Mouse (Mus musculus) embryonic fibroblast, embryonic 13.5 days (primary cell): ENCODE measurements around the gene Chga. TPM values are rescaled to one million over a fixed set of nuclear protein-coding genes. Genes with fewer than 3 reads are reported as not detected.

Experiments
- H3K27ac ChIP-seq: 2 replicates; pipeline ENCODE4 v1.5.1; 2012; ENCODE audit warnings: low read length, control low read depth, inconsistent platforms; ENCODE audit not compliant: insufficient read depth
- H3K4me1 ChIP-seq: 2 replicates; pipeline ENCODE4 v1.6.1; 2011; ENCODE audit warnings: low read length; ENCODE audit not compliant: control insufficient read depth, insufficient read depth
- H3K4me3 ChIP-seq: 2 replicates; pipeline ENCODE4 v1.5.1; 2011; ENCODE audit warnings: mild to moderate bottlenecking, control low read depth, low read length; ENCODE audit not compliant: insufficient read depth
- CTCF ChIP-seq: IDR thresholded peaks from 2 replicates; pipeline ENCODE4 v1.5.1; 2011; ENCODE audit warnings: mild to moderate bottlenecking, control low read depth, low read length, moderate library complexity, borderline replicate concordance; ENCODE audit not compliant: insufficient read depth
- POLR2A ChIP-seq: IDR thresholded peaks from 2 replicates; pipeline ENCODE4 v1.6.1; 2011; ENCODE audit warnings: low read depth, mild to moderate bottlenecking, control low read depth, low read length, moderate library complexity
- polyA plus RNA-seq: library from polyadenylated mRNA; stranded (reverse); fragments of >200 nt; gene quantifications from 2 replicates; pipeline ENCODE4 v1.2.4, GENCODE M21; 2011; ENCODE audit warnings: low read depth; ENCODE audit not compliant: missing spikeins, insufficient read length

Gene Chga
- polyA plus RNA-seq, 1 experiment = not detected

DNA sequence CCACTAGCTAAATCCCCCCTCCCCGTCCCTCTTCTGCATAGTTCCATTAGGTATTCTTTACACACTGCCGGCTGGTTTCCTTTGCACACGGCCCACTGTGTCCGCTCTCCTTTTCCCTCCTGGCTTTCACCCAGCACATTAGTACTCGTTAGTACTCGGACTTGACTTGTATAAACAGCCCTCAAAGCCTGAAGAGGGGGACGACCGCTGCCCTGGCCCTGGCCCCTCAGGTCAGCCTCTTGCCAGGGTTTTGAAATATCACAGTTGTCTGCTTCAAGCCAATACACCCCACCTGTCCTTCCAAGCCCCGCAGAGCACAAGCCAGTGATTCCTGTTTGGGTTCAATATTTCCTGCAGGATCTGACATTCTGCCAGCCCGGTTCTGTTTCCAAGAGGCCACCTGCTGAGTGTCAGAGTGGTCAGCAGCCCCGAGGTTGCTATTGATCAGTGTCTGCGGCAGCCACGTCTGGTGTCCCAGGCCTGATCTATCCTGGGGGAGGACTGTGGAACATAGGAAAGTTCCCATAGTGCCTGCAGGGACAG lies 32.9 kb upstream of the Chga start:
- TF ChIP-seq POLR2A = no peak
- no peak for TF ChIP-seq CTCF
- Histone ChIP-seq H3K4me3 (no peak overlapping the region), H3K27ac (no peak overlapping the region), H3K4me1 (no peaks in the 10 kb centered on the region)

DNA sequence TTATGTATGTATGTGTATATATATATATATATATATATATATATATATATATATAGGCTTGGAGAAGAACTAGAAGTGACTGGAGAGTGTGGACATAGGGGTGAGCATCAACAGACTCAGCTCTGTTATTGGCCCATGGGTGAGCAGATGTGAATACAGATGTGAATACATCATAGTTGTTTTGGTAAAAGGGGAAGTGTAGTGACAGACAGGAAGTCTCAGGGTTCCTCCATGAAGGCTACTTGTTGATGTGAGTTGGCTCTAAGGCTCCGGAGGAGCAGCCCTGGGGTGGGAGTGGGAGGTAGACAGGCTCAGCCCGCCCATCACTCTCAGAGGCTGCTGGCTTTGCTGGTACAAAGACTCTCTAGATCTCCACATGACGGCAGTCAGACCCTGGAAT lies 30.6 kb upstream of the Chga start:
- TF ChIP-seq CTCF (no peak), POLR2A (no peak)
- no peak overlapping the region for H3K4me3 ChIP-seq
- H3K4me1 ChIP-seq = no peaks in the 10 kb centered on the region
- no peak overlapping the region for H3K27ac ChIP-seq

DNA sequence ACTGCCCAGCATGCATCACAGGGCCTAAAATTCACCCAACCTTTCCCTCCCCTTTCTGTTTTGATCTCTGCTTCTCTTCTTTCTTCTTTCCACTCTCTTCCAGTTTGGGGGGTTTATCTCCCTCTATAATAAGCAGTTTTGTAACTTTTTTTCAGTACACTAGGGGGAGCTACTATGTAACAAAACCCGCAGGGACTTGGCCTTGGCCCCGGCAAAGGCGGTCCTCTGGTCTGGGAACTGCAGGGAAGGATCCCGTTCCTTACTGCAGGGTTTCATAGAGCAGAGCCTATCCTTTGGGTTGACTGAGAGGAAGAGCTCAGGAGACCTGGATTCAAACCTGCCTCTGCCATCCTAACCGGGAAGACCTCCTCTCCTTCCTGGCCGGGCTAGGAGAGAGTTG lies 30.0 kb upstream of the Chga start:
- TF ChIP-seq CTCF = no peak
- Histone ChIP-seq H3K4me1 (no peaks in the 10 kb centered on the region), H3K27ac (no peak overlapping the region), H3K4me3 (no peak overlapping the region)

DNA sequence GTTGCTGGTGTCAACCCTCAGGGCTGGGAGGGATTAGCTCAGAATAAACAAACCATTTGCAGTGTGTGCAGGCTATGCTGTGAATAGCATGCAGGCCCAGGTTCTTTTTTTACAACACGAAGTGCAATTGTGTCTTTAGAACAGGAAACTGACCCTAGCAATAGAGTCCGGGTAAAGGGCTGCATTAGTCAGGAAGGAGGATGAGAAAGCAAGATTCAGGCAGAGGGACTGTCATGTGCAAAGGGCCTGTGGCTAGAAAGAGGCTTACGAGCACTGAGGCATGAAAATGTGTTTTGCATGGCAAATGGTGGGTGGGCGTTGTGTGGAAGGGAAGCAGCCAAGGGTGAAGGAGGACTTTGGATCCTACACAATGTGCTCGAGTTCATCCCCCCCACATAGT lies 26.8 kb upstream of the Chga start:
- Histone ChIP-seq H3K27ac (no peak overlapping the region), H3K4me1 (no peaks in the 10 kb centered on the region), H3K4me3 (no peak overlapping the region)
- no peak for TF ChIP-seq CTCF
- no peak for TF ChIP-seq POLR2A

DNA sequence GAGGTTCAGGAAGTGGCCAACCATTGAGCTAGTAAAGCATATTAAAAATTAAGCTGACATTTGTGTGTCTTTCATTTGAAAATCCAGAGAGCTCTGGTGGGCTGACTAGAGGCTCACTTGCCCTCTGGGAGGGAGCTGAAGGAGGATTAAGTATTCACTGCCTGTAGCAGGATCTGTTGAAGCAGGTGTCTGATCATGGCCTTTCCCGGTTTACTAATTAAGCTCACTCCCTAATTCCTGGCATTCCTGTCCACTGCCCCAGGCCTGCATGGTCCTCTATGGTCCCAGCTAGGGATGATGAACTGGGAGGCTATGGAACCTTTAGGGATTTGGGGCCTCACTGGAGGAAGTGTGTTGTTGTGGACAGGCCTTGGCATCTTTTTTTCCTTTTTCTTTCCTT lies 19.0 kb upstream of the Chga start:
- Histone ChIP-seq H3K27ac (no peak overlapping the region), H3K4me3 (no peak overlapping the region), H3K4me1 (no peaks in the 10 kb centered on the region)
- TF ChIP-seq CTCF (no peak), POLR2A (no peak)

DNA sequence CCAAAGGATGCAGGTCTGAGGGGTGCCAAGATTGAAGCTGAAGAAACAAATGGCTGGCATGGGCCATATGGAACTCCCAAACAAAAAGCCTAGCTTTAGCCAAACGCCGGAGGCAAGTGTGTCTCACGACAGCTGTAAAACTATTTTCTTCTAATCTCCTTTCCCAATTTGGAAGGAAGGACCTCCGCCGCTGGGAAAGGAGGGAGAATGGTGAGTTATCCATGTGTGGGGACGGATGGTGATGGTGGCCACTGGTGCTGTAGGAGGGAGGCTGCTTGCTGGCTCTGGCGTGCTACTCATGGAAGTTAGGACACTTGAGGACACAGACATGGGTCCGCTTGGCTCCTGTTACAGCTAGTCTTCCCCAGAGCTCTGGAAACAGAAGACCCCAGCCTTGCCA lies 14.5 kb upstream of the Chga start:
- no peaks in the 10 kb centered on the region for H3K4me1 ChIP-seq
- TF ChIP-seq POLR2A = no peak
- TF ChIP-seq CTCF = no peak
- no peak overlapping the region for H3K4me3 ChIP-seq
- no peak overlapping the region for H3K27ac ChIP-seq

DNA sequence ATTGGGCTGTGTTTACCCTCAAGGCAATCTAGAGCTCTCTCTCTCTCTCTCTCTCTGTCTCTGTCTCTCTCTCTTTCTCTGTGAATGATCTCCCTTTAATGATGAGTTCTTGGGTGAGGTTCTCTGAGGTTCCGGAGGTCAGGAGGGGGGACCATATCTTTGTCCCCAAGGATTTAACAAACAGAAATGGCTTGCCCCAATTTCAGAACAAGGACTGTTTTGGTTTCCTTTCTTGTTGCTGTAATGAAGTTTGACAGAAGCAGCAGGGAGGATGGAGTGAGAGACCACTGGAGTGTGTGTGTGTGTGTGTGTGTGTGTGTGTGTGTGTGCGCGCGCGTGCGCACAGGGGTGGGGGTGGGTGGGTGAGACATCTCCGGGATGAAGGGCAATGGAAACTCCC lies 13.6 kb upstream of the Chga start:
- H3K4me3 ChIP-seq = no peak overlapping the region
- TF ChIP-seq CTCF = no peak
- TF ChIP-seq POLR2A = no peak

DNA sequence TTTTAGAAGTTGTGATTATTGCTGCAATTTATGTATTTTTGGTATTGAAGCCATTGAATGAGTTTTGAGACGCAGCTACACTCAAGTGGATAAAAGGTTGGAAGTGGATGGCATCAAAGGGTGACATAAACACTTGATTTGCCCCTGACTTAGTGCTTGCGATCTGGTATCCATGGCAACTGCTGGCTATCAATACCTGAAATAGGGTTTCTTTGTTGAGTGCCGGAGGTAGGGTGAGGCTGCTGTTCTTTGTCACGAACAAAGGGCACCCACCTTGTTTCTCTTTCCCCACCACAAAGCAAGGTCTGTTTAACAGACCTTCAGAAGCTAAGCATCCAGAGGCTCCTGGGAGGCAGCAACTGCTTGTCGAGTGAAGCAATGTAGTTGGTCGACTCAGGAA lies 9.6 kb upstream of the Chga start:
- TF ChIP-seq CTCF = no peak
- TF ChIP-seq POLR2A = no peak
- H3K4me1 ChIP-seq = no peaks in the 10 kb centered on the region
- H3K27ac ChIP-seq = no peak overlapping the region
- no peak overlapping the region for H3K4me3 ChIP-seq

More for the DNA sequence above, 13.6 kb upstream of the Chga start:
- H3K27ac ChIP-seq = no peak overlapping the region
- H3K4me1 ChIP-seq = no peaks in the 10 kb centered on the region

DNA sequence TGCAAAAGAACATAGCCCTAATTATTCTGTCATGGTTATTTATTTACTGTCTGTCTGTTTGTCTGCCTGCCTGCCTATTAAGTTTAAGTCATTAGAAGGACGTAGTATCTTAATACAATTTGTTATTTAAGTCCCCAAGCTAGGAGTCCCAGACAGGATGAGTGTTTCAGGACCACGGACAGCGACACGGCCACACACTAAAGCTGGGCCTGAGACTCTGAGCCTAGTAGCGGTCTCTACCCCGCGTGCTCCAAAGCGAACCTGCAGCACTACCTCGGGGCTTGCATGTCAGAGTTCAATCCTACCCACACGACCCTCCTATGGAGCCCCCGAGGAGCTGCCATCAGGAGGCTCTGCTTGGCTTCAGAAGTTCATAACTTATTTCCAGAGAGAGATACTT lies 4.2 kb upstream of the Chga start:
- H3K4me3 ChIP-seq = no peak overlapping the region
- TF ChIP-seq CTCF (no peak), POLR2A (no peak)
- H3K27ac ChIP-seq = no peak overlapping the region
- H3K4me1 ChIP-seq = no peaks in the 10 kb centered on the region

DNA sequence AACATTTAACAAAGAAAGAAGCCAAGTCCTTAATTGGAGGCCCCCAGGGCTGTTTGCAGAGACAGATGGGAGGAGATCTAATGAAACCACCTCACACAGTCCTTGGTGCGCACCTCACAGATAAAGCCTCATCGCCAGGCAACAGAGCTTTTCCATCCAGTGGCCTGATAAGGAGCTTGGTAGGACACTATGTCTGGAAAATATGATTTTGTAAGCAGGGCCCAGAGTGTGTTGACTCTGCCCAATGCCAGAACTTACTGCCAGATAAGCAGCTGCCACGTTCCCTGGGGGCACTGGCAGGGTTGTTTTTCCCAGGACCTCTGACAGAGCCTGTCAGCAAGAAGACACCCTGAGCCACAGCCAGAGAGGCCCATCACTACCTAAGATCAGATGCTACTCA lies 3.6 kb upstream of the Chga start:
- no peak overlapping the region for H3K27ac ChIP-seq
- H3K4me3 ChIP-seq = no peak overlapping the region
- TF ChIP-seq CTCF = no peak
- TF ChIP-seq POLR2A = no peak
- H3K4me1 ChIP-seq = no peaks in the 10 kb centered on the region

DNA sequence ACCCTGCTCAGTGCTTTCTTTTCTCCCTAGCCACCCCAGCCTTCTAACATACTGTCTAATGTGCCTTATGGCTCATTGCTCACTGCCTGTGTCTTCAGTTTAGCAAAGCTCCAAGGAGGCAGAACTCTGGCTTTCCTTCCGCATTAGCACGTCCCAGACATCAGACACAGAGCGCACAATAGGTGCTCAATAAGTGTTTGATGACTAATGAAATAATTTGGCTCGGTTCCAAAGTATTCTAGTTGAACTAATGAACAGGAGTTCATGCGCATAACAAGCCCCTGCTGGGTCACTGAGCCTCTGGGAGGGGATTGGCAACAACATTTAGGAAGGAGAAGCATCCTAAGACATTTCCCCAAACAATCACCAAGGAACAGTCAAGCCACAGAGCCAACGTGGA lies 2.8 kb upstream of the Chga start:
- no peak overlapping the region for H3K4me3 ChIP-seq
- H3K4me1 ChIP-seq = no peaks in the 10 kb centered on the region
- TF ChIP-seq POLR2A (no peak), CTCF (no peak)
- H3K27ac ChIP-seq = no peak overlapping the region
